Mouse (Mus musculus): ENCODE measurements around the gene Arhgap42.
A peak's percentile ranks its signal among the peaks of the same experiment; 100 is the strongest.

Arhgap42 gene

GRCm38 (mm10) chr9:9015108-9015507 lies 223.8 kb downstream of the Arhgap42 start:
- DNase-seq (ENCODE audit: low spot score), result no peak

GRCm38 (mm10) chr9:9001170-9001569 lies 237.7 kb downstream of the Arhgap42 start:
- DNase-seq (ENCODE audit: low spot score), result no peak

GRCm38 (mm10) chr9:8996494-8996893 lies 242.4 kb downstream of the Arhgap42 start:
- no peak for DNase-seq (ENCODE audit: low spot score)

DNA sequence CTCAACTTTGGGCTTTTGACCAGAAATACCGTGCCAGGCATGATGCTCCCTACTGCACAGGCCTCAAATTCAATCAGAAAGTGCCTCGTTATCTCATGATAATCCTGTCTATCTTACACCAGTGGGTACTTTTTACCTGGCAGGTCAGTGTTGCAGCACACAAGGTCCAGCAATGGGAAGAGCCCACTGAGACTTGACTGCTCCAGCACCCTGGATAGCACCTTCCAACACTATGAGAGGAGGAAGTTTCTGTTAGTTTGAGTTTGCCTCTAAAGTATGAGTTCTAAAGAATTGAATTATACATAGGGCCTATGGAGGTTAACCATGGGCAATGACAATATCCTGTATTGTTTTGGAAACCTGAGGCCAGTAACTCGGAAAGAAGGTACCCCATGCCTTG lies 256.6 kb downstream of the Arhgap42 start:
- no peak for DNase-seq (ENCODE audit: low spot score)

DNA sequence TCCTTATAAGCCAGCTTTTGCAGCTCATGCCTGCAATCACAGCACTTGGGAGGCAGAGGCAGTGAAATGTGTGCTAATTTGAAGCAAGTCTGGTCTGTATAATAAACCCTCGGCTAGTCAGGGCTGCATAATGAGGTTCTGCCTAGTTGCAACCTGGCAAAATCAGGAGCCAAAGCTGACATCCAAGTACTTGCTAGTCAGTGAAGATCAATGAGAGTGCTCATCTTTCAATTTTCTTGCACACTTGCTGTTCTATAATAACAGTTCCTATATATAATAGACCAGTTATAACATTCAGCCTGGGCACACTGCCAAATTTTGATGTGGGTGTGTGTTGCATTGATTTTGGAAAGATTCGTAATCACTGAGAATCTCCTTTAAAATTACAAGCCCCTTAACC lies 261.1 kb downstream of the Arhgap42 start:
- DNase-seq (ENCODE audit: low spot score), result peak; percentile 11

GRCm38 (mm10) chr9:8971491-8971890 lies 267.4 kb downstream of the Arhgap42 start, which contains the start of gene Gm16485:
Gm16485 (plus strand) TSS chr9:8971791.
- DNase-seq (ENCODE audit: low spot score), result no peak

DNA sequence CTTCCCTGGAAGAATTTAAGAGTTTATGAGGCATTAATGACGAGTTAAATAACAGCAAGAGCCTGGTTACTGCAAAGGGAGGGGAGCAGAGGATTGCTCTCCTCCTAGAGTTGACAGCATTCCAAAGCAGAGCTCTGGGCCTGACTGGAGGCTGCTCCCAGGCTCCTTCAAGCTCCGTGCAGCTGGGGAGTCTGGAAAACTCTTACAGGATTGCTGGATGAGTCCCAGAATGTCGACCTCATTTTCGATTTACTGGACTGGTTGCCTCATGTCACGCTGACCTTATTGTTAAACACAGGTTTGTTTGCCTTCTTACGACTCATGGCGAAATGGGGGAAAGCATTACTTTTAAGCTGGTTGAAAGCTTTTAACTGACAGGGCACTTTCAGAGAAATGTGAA lies 268.7 kb downstream of the Arhgap42 start:
- no peak for DNase-seq (ENCODE audit: low spot score)

- peak; percentile 43 for DNase-seq (ENCODE audit: low spot score)
Observed at GRCm38 (mm10) chr9:8964512-8965133, 274.3 kb downstream of the Arhgap42 start.

- no peak for DNase-seq (ENCODE audit: low spot score)
Observed at GRCm38 (mm10) chr9:8953306-8953705, 285.6 kb downstream of the Arhgap42 start.

All from layer of hippocampus, adult 11-12 months (tissue).